Mouse (Mus musculus) stomach, postnatal 0 days (tissue): ENCODE measurements around the gene Anapc7.

Experiments used
- CTCF ChIP-seq: IDR thresholded peaks from 2 replicates; pipeline ENCODE4 v1.5.1; 2016; ENCODE audit warnings: antibody characterized with exemption, low read depth, mild to moderate bottlenecking, moderate library complexity
- EP300 ChIP-seq: optimal IDR thresholded peaks from 2 replicates; pipeline ENCODE3; 2016; ENCODE audit warnings: antibody characterized with exemption

GRCm38 (mm10) chr5:122439400-122440094, 18.1 kb downstream of the Anapc7 start:
- no peak for TF ChIP-seq CTCF
- no peak for TF ChIP-seq EP300
